ENCODE assay signal across 15 mouse cellular contexts in the genomic region with DNA sequence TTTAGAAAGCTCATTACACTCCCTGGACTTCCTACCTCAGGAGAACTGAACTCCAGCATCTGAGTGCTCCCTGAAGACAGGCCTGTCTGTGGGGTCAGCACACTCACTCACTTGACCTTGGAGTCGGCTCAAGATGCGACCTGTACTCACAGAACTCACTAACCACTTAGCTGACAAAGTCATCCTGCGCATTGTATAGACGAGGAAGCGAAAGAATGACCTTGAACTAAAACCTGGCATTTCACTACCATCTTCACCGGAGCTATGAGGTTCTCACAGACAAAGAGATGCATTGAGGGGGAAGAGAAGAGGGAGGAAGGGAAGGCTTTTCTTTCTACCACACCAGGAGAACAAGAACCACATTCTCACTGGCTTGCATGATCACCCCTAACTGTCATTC.
"Had no signal": no experiment of that assay in that cellular context is flagged by ENCODE, and none has a peak within 500 bp of the region (broad histone marks: within the 10 kb centered on the region; RNA-seq: fewer than 3 reads in every experiment).

No protein-coding gene starts in this region.

- H3K4me2 ChIP-seq: lung, embryonic 15.5 days; midbrain, embryonic 11.5 days; midbrain, embryonic 13.5 days; midbrain, embryonic 15.5 days; neural tube, embryonic 12.5 days had no signal

- H3K9ac ChIP-seq: lung, embryonic 15.5 days; midbrain, embryonic 13.5 days; midbrain, embryonic 15.5 days; neural tube, embryonic 12.5 days had no signal

- H3K9me3 ChIP-seq: lung, embryonic 15.5 days; megakaryocyte, embryonic 14.5 days; midbrain, embryonic 13.5 days; midbrain, embryonic 15.5 days; neural tube, embryonic 12.5 days had no signal

- H3K27me3 ChIP-seq: lung, embryonic 15.5 days; megakaryocyte, embryonic 14.5 days; midbrain, embryonic 13.5 days; midbrain, embryonic 15.5 days; neural tube, embryonic 12.5 days had no signal

- H3K4me3 ChIP-seq: lung, embryonic 15.5 days; megakaryocyte, embryonic 14.5 days; midbrain, embryonic 13.5 days; midbrain, embryonic 15.5 days; neural tube, embryonic 12.5 days had no signal

- H3K4me1 ChIP-seq: megakaryocyte, embryonic 14.5 days had no signal

- H3K36me3 ChIP-seq: lung, embryonic 15.5 days; midbrain, embryonic 13.5 days; midbrain, embryonic 15.5 days; neural tube, embryonic 12.5 days had no signal

- H3K27ac ChIP-seq: macrophage; midbrain, embryonic 13.5 days; midbrain, embryonic 15.5 days; neural tube, embryonic 12.5 days had no signal

- DNase-seq: lung, adult 2 months; lung, postnatal 14 days; lung, postnatal 36 days; right cerebral cortex, postnatal 14 days; thymus, adult 18-20 months; thymus, postnatal 14 days; thymus, postnatal 36 days had no signal

- ATAC-seq: lung, postnatal 0 days; midbrain, embryonic 13.5 days; midbrain, embryonic 15.5 days had no signal
